Mouse (Mus musculus) gastrocnemius, postnatal 25 days (tissue): ENCODE measurements at regions not wholly inside any gene's neighbourhood (a gene's known extent, or its start where the extent isn't known, plus 50 kb on each side); places are given as distances from the start of the nearest gene placed in this dataset.

Experiments
- DNase-seq: peaks from one replicate; pipeline ENCODE4 v3.0.0; 2022

GRCm38 (mm10) chr1:137636947-137637346, 538.6 kb downstream of the Ptprc start:
- no peak for DNase-seq

- no peak for DNase-seq
Measured at GRCm38 (mm10) chr1:137636321-137636944, 539.1 kb downstream of the Ptprc start.

DNA sequence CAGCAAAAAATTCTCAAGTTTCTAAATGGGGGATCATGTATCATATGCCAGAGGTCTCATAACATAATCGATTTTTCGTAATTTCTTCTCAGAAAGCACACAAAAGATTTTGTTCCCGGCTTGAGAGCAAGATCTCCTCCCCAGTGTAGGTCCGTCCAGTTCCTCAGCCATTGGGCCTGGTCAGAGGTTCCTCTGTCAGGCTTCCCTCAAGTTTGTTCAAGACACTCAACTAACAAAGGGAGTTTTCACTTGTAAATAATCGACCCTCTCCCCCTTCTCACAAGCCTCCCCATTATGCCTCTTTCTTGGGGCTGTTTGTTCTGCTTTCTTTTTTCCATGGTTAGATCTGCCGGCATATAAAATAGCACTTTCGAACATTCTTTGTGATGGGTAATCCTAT, 539.7 kb downstream of the Ptprc start:
- DNase-seq = no peak

GRCm38 (mm10) chr1:137631546-137631945, 544.0 kb downstream of the Ptprc start:
- no peak for DNase-seq

DNA sequence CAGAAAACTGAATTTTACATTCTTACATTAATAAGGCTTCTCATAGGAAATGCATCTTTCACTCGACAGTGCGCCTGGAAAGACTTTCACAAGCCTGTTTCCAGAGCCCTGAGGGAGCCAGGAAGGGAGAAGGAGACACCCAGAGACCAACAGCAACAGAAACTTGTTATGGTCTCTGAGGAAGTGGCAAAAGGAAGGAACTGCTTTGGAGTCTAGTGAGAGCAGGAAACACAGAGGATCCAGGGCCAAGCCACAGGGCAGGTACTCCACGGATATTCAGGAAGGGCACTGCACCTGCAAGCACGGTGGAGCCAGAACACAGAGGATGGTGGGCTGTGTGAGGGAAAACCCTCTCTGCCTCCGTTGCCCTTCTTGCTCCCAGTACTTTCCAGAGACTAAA, 554.8 kb downstream of the Ptprc start:
- DNase-seq = peak; percentile 8

GRCm38 (mm10) chr1:137618231-137618630, 557.3 kb downstream of the Ptprc start:
- no peak for DNase-seq

- no peak for DNase-seq
Measured at GRCm38 (mm10) chr1:137617513-137617912, 558.0 kb downstream of the Ptprc start.

DNA sequence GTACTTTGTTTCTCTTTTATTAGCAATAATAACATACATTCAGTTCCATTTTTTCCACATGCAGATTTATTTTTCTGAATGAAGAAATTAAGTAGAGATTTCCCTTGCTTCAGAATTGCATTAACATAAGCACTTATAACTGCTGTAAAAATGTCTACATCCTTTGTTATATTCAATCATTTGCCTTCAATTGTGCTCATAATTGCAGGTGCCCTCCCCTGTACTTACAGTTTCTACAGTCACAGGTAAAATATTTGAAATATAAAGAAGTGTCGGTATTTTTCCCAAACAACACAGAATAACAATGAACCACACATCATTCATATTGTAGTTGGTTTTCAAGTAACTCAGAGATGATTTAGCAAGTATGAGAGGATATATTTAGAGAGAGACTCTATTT, 568.8 kb downstream of the Ptprc start:
- DNase-seq = no peak

GRCm38 (mm10) chr1:137605890-137606663, 569.4 kb downstream of the Ptprc start:
- no peak for DNase-seq

DNA sequence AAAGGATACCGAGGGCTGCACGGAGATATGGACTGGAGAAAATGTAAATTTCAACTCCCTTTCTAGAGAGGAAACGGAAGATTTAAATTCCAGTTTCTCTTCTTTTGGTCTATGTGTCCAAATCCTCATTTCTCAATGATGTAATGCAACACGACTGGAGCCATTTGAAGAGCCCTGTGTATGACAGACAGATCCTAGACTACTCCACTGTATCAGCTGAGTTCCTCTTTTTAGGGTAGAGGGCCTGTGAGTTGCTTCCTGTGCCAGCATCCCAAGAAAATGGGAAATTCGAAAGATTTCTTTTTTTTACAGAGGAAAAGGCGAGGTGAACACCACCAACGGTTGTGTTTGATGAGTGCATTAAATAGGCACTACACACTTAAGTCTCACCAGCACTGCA, 581.8 kb downstream of the Ptprc start:
- DNase-seq = no peak

DNA sequence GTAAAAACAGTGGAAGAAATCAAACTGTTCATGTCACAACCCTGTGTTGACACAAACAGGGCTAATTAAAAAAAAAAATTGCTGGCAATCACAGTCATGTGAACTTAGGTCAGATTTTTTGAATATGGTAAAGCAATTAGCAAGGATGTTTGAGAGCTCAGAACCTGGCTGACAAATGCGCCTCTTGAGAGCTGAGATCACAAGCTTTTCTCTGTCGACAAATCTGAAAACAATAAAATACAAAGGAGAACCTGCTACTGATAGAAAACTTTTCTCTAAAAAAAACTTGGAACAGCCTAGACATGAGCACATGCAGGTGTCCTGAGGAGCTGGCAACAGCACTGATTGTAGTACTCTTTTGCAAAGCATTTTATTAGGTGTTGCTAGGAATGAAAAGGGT, 583.6 kb downstream of the Ptprc start:
- no peak for DNase-seq

DNA sequence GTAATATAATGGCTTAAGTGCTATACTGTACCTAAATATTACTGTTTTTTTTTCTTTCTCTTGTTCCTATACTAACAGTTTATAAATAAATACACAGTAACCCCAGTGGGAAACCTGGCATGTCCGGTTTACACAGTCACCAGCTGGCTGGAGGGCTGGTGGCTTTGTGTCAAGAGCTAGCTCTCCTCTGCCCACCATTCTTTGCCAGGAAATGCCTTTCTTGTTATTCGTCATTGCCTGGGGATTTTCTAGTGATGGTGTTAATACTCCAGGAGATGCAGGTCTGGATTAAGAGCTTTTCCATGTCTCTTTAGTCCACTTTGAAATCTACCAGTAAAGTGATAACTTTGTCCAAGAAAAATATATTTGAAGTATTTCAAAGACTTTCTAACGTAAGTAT, 584.2 kb downstream of the Ptprc start:
- DNase-seq = peak; percentile 31

DNA sequence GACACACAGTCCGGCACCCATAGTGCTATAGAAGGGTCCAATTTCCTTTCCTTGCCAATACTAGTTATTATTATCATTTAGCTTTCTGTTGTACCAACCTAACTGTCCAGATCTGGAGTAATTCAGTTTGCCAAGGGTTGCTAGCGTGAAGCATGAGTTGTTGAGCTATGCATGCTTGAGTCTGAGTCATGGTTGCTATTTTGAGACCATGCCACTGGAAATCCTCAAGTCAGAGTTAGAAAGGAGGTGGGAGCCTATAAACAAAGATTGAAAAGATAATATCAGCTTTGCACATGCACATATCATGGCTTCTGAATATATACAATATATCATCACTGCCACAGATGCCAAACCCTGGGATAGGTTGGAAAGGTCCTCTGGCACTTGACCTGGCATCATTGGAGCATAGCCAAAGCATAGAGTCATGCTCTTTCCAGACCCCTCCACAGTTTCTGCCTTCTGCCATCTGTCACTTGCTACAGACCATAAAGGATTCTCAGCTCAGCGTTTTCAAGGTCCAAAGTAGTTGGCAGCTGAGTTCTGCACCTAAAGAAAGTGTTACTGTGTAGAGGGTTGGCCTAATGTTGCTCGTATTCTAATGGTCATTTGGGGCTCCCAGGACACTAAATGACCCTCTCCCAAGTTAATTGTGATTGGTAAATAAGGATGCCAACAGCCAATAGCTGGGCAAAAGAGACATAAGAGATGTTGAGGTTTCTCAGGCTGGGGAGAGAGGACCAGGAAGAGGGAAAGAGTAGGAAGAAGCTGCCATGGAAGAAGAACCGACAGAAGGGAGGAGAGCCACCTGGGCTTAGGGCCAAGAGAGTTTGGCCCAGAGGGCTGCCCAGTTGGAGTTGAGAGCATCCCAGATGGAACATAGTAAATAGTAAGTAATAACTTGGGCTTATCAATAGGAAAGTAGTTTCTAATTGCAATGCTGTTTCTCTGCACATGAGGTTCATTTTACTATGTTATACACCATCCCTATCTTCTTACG, 586.9 kb downstream of the Ptprc start:
- DNase-seq = no peak

GRCm38 (mm10) chr1:137587481-137588228, 587.9 kb downstream of the Ptprc start:
- DNase-seq = no peak

DNA sequence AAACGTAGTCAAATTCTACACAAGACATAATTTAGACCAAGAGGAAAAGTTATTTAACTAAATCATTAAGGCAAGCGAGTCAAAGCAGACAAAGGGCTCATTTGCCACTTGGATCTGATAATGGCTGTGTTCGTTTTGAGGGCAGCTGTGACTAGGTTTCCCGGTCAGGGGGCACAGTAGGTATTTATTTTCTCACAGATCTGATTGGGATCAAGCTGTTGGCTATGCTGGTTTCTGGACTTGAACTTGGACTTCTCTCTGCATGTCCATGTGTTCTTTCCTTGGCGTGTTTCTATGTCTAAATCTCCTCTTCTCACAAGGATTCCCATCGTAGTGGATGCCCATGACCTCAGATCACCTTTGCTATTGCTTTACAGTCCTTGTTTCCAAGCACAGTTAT, 590.8 kb downstream of the Ptprc start:
- DNase-seq = no peak

DNA sequence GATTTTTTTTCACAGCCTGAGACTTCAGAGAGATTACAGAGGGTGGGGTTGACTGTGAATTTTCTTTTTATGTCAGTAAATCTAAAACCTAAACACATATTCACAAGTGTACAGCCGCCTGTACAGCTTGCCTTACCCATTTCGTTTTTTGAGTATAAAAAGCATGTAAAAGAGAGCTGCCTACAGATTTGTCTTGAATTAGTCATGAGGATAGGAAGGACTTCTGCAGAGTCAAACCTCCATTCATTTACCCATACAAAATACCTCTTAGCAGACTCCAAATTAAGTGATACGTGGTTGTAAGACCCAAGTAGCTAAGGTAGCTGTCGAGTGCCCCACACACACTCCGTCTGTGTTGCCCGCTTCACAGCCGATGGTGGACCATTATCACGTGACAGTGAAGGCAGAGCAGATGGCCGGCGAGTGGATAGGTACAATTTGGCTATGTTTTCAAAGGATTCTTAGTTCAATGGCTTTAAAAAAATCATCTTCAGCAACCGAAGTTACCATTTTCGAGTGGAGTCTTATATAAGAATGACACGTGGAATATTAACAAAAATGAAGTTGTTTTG, 591.3 kb downstream of the Ptprc start:
- DNase-seq = no peak

GRCm38 (mm10) chr1:137577639-137578038, 597.9 kb downstream of the Ptprc start:
- DNase-seq = no peak

DNA sequence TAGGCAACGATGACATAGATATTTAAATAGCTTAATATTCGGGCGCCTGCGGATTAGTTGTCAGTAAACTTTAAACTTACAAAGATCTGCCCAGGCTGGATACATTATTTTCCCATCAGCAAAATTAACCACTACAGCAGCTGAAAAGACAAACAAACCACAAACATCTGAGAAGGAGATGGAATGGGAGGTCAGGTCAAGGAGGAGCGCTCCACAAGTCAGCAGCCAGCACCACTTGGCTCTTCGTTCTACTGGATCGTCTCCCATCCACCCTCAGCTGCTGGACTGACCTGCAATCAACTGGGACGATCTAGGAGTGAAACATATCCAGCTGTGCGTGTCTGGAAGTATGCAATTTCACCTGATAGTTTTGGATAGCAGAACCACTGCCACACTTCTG, 599.3 kb downstream of the Ptprc start:
- peak; percentile 39 for DNase-seq

GRCm38 (mm10) chr1:137575380-137575779, 600.1 kb downstream of the Ptprc start:
- DNase-seq = no peak

DNA sequence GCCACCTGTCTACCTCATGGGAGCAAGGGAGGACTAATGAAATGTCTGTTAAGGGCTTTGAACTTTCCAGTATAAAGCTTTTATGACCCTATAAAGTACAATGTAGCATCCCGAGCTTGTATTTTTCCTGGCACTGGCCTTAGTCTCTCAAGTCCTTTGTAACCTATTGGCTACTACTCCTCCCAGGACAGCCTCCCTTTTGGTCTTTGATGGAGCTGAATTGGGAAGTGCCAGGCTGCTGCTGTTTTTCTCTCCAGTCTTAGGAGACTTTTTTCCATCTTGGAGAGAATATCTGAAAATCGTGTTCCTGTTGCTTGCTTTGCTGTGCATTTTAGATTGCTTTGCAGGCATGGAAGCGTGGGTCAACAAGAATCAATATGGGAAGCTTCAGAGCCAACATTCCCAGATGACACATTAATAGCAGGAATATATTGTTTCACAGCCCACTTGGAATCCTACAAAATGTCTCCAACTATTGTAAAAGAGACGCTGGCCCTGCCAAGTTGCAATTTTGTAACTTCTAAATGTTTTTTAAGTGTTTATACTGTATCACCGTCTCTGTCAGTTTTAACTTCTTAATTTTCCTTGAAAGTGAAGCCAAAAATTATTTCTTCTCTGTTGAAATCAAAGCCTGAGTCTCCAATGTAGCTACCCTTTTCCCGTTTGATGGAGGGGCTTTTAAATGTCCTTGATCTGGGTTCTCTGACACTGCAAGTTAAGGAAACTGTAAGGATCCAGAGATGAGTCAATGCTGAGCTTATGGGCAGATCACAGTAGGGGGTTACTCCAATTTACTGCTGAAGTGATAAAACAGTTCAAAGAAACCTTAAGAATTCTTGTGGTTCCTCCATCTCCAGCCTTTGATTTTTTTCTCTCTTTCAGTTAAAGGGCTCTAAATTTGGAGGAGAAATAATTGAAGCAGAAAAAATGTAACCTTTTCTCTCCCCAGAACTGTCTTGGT, 603.3 kb downstream of the Ptprc start:
- DNase-seq = no peak
